Mouse (Mus musculus): ENCODE data around the gene Cfap43. TPM values are rescaled to one million over a fixed set of nuclear protein-coding genes. Genes with fewer than 3 reads are reported as not detected.
A peak's percentile ranks its signal among the peaks of the same experiment; 100 is the strongest.

The Cfap43 gene
- polyA plus RNA-seq, 1 experiment from 2014 or later, result 3.6 TPM

GRCm38 (mm10) chr19:47821494-47821872, 97.6 kb downstream of the Cfap43 start:
- no peak overlapping the region for H3K4me3 ChIP-seq (replicated peaks)
- no peak overlapping the region for H3K9ac ChIP-seq
- ATAC-seq (ENCODE audit: insufficient number of reproducible peaks, low FRiP score, low TSS enrichment, low read depth), result no peak
- no peak overlapping the region for H3K27ac ChIP-seq (replicated peaks)
- H3K36me3 ChIP-seq, result no peaks in the 10 kb centered on the region
- no peaks in the 10 kb centered on the region; the same call in 1 of the 2 replicates for H3K27me3 ChIP-seq
- no peak overlapping the region for H3K4me2 ChIP-seq (replicated peaks)
- WGBS, result 50% methylated on average over 7 of the region's 7 CpGs
- no peaks in the 10 kb centered on the region for H3K9me3 ChIP-seq (replicated peaks)
- peaks cover 12% of the 10 kb centered on the region for H3K4me1 ChIP-seq

- H3K36me3 ChIP-seq, result no peaks in the 10 kb centered on the region
- H3K4me2 ChIP-seq (replicated peaks), result no peak overlapping the region
- no peak overlapping the region for H3K9ac ChIP-seq
- ATAC-seq (ENCODE audit: insufficient number of reproducible peaks, low FRiP score, low TSS enrichment, low read depth), result no peak
- no peak overlapping the region for H3K4me3 ChIP-seq (replicated peaks)
- 19% methylated on average over 9 of the region's 9 CpGs for WGBS
- no peaks in the 10 kb centered on the region; the same call in 1 of the 2 replicates for H3K27me3 ChIP-seq
- peaks cover 12% of the 10 kb centered on the region for H3K4me1 ChIP-seq
- no peaks in the 10 kb centered on the region for H3K9me3 ChIP-seq (replicated peaks)
- peak overlapping the region; percentile 6; the same call in 1 of the 2 replicates for H3K27ac ChIP-seq (replicated peaks)
Measured at GRCm38 (mm10) chr19:47820832-47821493, 98.1 kb downstream of the Cfap43 start.

- ATAC-seq (ENCODE audit: insufficient number of reproducible peaks, low FRiP score, low TSS enrichment, low read depth), result no peak
- WGBS, result 80% methylated on average over 9 of the region's 9 CpGs
- Histone ChIP-seq H3K4me2 (replicated peaks) (no peak overlapping the region), H3K27ac (replicated peaks) (no peak overlapping the region), H3K36me3 (no peaks in the 10 kb centered on the region), H3K27me3 (no peaks in the 10 kb centered on the region; the same call in 1 of the 2 replicates), H3K9me3 (replicated peaks) (no peaks in the 10 kb centered on the region), H3K4me3 (replicated peaks) (no peak overlapping the region), H3K9ac (no peak overlapping the region), H3K4me1 (peaks cover 12% of the 10 kb centered on the region)
Measured at GRCm38 (mm10) chr19:47817692-47818091, 101.4 kb downstream of the Cfap43 start.

GRCm38 (mm10) chr19:47814721-47815120, 104.4 kb downstream of the Cfap43 start:
- H3K27me3 ChIP-seq, result no peaks in the 10 kb centered on the region
- no peak overlapping the region for H3K27ac ChIP-seq (replicated peaks)
- WGBS, result 84% methylated on average over 5 of the region's 5 CpGs
- H3K4me2 ChIP-seq (replicated peaks), result no peak overlapping the region
- no peak overlapping the region for H3K4me3 ChIP-seq (replicated peaks)
- no peaks in the 10 kb centered on the region for H3K4me1 ChIP-seq
- no peaks in the 10 kb centered on the region for H3K9me3 ChIP-seq (replicated peaks)
- H3K36me3 ChIP-seq, result no peaks in the 10 kb centered on the region
- no peak overlapping the region for H3K9ac ChIP-seq
- ATAC-seq (ENCODE audit: insufficient number of reproducible peaks, low FRiP score, low TSS enrichment, low read depth), result no peak

- Histone ChIP-seq H3K4me2 (replicated peaks) (no peak overlapping the region), H3K9me3 (replicated peaks) (no peaks in the 10 kb centered on the region), H3K4me3 (replicated peaks) (no peak overlapping the region), H3K27me3 (no peaks in the 10 kb centered on the region), H3K36me3 (no peaks in the 10 kb centered on the region), H3K9ac (no peak overlapping the region), H3K27ac (replicated peaks) (no peak overlapping the region), H3K4me1 (no peaks in the 10 kb centered on the region)
- ATAC-seq (ENCODE audit: insufficient number of reproducible peaks, low FRiP score, low TSS enrichment, low read depth), result no peak
- WGBS, result 66% methylated on average over 10 of the region's 10 CpGs
Measured at GRCm38 (mm10) chr19:47812091-47812490, 107.0 kb downstream of the Cfap43 start.

GRCm38 (mm10) chr19:47798583-47798982, 120.5 kb downstream of the Cfap43 start:
- Histone ChIP-seq H3K4me2 (replicated peaks) (no peak overlapping the region), H3K9me3 (replicated peaks) (no peaks in the 10 kb centered on the region), H3K36me3 (no peaks in the 10 kb centered on the region), H3K9ac (no peak overlapping the region), H3K27ac (replicated peaks) (no peak overlapping the region), H3K4me3 (replicated peaks) (no peak overlapping the region), H3K27me3 (no peaks in the 10 kb centered on the region), H3K4me1 (no peaks in the 10 kb centered on the region)
- whole genome bisulfite sequencing, result 77% methylated on average over 10 of the region's 10 CpGs
- ATAC-seq (ENCODE audit: insufficient number of reproducible peaks, low FRiP score, low TSS enrichment, low read depth), result no peak

GRCm38 (mm10) chr19:47796699-47797098, 122.4 kb downstream of the Cfap43 start:
- Histone ChIP-seq H3K4me3 (replicated peaks) (no peak overlapping the region), H3K4me2 (replicated peaks) (no peak overlapping the region), H3K36me3 (no peaks in the 10 kb centered on the region), H3K9ac (no peak overlapping the region), H3K4me1 (no peaks in the 10 kb centered on the region), H3K27me3 (no peaks in the 10 kb centered on the region), H3K27ac (replicated peaks) (no peak overlapping the region), H3K9me3 (replicated peaks) (no peaks in the 10 kb centered on the region)
- WGBS, result 52% methylated on average over 7 of the region's 7 CpGs
- ATAC-seq (ENCODE audit: insufficient number of reproducible peaks, low FRiP score, low TSS enrichment, low read depth), result no peak

GRCm38 (mm10) chr19:47795009-47795728, 123.9 kb downstream of the Cfap43 start:
- no peaks in the 10 kb centered on the region for H3K27me3 ChIP-seq
- no peaks in the 10 kb centered on the region for H3K9me3 ChIP-seq (replicated peaks)
- H3K4me1 ChIP-seq, result no peaks in the 10 kb centered on the region
- no peak overlapping the region for H3K9ac ChIP-seq
- no peaks in the 10 kb centered on the region for H3K36me3 ChIP-seq
- ATAC-seq (ENCODE audit: insufficient number of reproducible peaks, low FRiP score, low TSS enrichment, low read depth), result no peak
- WGBS, result 46% methylated on average over 15 of the region's 15 CpGs
- no peak overlapping the region for H3K4me3 ChIP-seq (replicated peaks)
- H3K4me2 ChIP-seq (replicated peaks), result no peak overlapping the region
- no peak overlapping the region for H3K27ac ChIP-seq (replicated peaks)

- no peak overlapping the region for H3K4me3 ChIP-seq (replicated peaks)
- H3K36me3 ChIP-seq, result no peaks in the 10 kb centered on the region
- no peak for ATAC-seq (ENCODE audit: insufficient number of reproducible peaks, low FRiP score, low TSS enrichment, low read depth)
- H3K9me3 ChIP-seq (replicated peaks), result no peaks in the 10 kb centered on the region
- H3K27ac ChIP-seq (replicated peaks), result no peak overlapping the region
- H3K9ac ChIP-seq, result no peak overlapping the region
- WGBS, result 24% methylated on average over 4 of the region's 5 CpGs
- no peaks in the 10 kb centered on the region for H3K4me1 ChIP-seq
- no peak overlapping the region for H3K4me2 ChIP-seq (replicated peaks)
- H3K27me3 ChIP-seq, result no peaks in the 10 kb centered on the region
Measured at GRCm38 (mm10) chr19:47794331-47794730, 124.8 kb downstream of the Cfap43 start.

- H3K4me1 ChIP-seq, result no peaks in the 10 kb centered on the region
- no peak overlapping the region for H3K27ac ChIP-seq (replicated peaks)
- H3K4me2 ChIP-seq (replicated peaks), result no peak overlapping the region
- H3K9ac ChIP-seq, result no peak overlapping the region
- H3K9me3 ChIP-seq (replicated peaks), result no peaks in the 10 kb centered on the region
- H3K27me3 ChIP-seq, result no peaks in the 10 kb centered on the region
- H3K4me3 ChIP-seq (replicated peaks), result no peak overlapping the region
- H3K36me3 ChIP-seq, result no peaks in the 10 kb centered on the region
- no peak for ATAC-seq (ENCODE audit: insufficient number of reproducible peaks, low FRiP score, low TSS enrichment, low read depth)
- 90% methylated on average over 11 of the region's 11 CpGs for WGBS
Measured at GRCm38 (mm10) chr19:47790316-47791020, 128.6 kb downstream of the Cfap43 start.

- H3K9me3 ChIP-seq (replicated peaks), result no peaks in the 10 kb centered on the region
- H3K9ac ChIP-seq, result no peak overlapping the region
- no peak overlapping the region for H3K27ac ChIP-seq (replicated peaks)
- H3K36me3 ChIP-seq, result no peaks in the 10 kb centered on the region
- no peaks in the 10 kb centered on the region for H3K4me1 ChIP-seq
- WGBS, result 90% methylated on average over 6 of the region's 6 CpGs
- ATAC-seq (ENCODE audit: insufficient number of reproducible peaks, low FRiP score, low TSS enrichment, low read depth), result no peak
- H3K4me3 ChIP-seq (replicated peaks), result no peak overlapping the region
- no peaks in the 10 kb centered on the region for H3K27me3 ChIP-seq
- H3K4me2 ChIP-seq (replicated peaks), result no peak overlapping the region
Measured at GRCm38 (mm10) chr19:47783898-47784297, 135.2 kb downstream of the Cfap43 start.
